Mouse (Mus musculus): Measurements from ENCODE around the gene Olfr31. TPM values are rescaled to one million over a fixed set of nuclear protein-coding genes. Genes with fewer than 3 reads are reported as not detected.

The Olfr31 gene
- total and polyA plus RNA-seq, 3 experiments, result 0.09 TPM; not detected in 2

GRCm38 (mm10) chr14:14309416-14309815 lies 13.2 kb upstream of the Olfr31 start:
- Histone ChIP-seq H3K9ac (ENCODE audit: insufficient read depth, low read depth) (no peak overlapping the region), H3K36me3 (replicated peaks in 1 of 2; ENCODE audit: control insufficient read depth in 1 of 2, insufficient read depth in 1 of 2, low read length in 1 of 2) (no peaks in the 10 kb centered on the region), H3K4me2 (ENCODE audit: insufficient read depth, low read depth, poor library complexity, severe bottlenecking) (no peak overlapping the region), H3K9me3 (replicated peaks; ENCODE audit: low read length) (no peaks in the 10 kb centered on the region), H3K4me3 (replicated peaks in 1 of 3; ENCODE audit: low read depth in 2 of 3, low read length in 2 of 3, poor library complexity in 1 of 3) (no peak overlapping the region), H3K27ac (ENCODE audit: insufficient read depth, low read depth) (no peak overlapping the region), H3K4me1 (ENCODE audit: control insufficient read depth in 1 of 2, insufficient read depth in 2 of 2) (no peaks in the 10 kb centered on the region), H3K27me3 (replicated peaks) (no peaks in the 10 kb centered on the region), H3K79me2 (replicated peaks; ENCODE audit: control insufficient read depth, extremely low read depth, insufficient read depth, poor library complexity, severe bottlenecking) (no peaks in the 10 kb centered on the region)
- TF ChIP-seq PAX5 (IDR thresholded peaks at IDR 0.05; ENCODE audit: low read length) (no peak), POLR2AphosphoS2 (IDR thresholded peaks at IDR 0.05; ENCODE audit: low read depth, low read length) (no peak), CHD1 (IDR thresholded peaks at IDR 0.05; ENCODE audit: low read depth, low read length) (no peak)
- in situ Hi-C loops (cut with MboI; ENCODE audit: low pct_ligation_motif_present, low pct_unique_long_range_greater_than_20kb, low sequenced_read_pairs) (no loop called here), dilution Hi-C loops (cut with MboI; ENCODE audit: extremely low pct_ligation_motif_present, extremely low pct_unique_long_range_greater_than_20kb, low sequenced_read_pairs) (no loop called here)
- no peak for DNase-seq (ENCODE audit: extremely low read depth)

GRCm38 (mm10) chr14:14345113-14345871 lies 22.7 kb downstream of the Olfr31 start:
- H3K27ac ChIP-seq (ENCODE audit: insufficient read depth, low read depth), result 0 out of 2 replicates have a peak overlapping the region, but pooled peaks have one; percentile 40
- no peak overlapping the region for H3K4me2 ChIP-seq (ENCODE audit: insufficient read depth, low read depth, poor library complexity, severe bottlenecking)
- peaks cover 0 to 3% of the 10 kb centered on the region in 2 experiments; a peak in 1 of 4 replicates for H3K4me1 ChIP-seq (ENCODE audit: control insufficient read depth in 1 of 2, insufficient read depth in 2 of 2)
- no peak overlapping the region for H3K9ac ChIP-seq (ENCODE audit: insufficient read depth, low read depth)
- no peaks in the 10 kb centered on the region for H3K79me2 ChIP-seq (replicated peaks; ENCODE audit: control insufficient read depth, extremely low read depth, insufficient read depth, poor library complexity, severe bottlenecking)
- DNase-seq (ENCODE audit: extremely low read depth), result peak; percentile 94
- dilution Hi-C loops (cut with MboI; ENCODE audit: extremely low pct_ligation_motif_present, extremely low pct_unique_long_range_greater_than_20kb, low sequenced_read_pairs) (no loop called here), in situ Hi-C loops (cut with MboI; ENCODE audit: low pct_ligation_motif_present, low pct_unique_long_range_greater_than_20kb, low sequenced_read_pairs) (no loop called here)
- H3K9me3 ChIP-seq (replicated peaks; ENCODE audit: low read length), result peaks cover 41% of the 10 kb centered on the region
- peaks cover 0 to 8% of the 10 kb centered on the region in 2 experiments for H3K36me3 ChIP-seq (replicated peaks in 1 of 2; ENCODE audit: control insufficient read depth in 1 of 2, insufficient read depth in 1 of 2, low read length in 1 of 2)
- H3K27me3 ChIP-seq (replicated peaks), result no peaks in the 10 kb centered on the region
- peak overlapping the region in 2 of 3 experiments; percentile 60 to 67 for H3K4me3 ChIP-seq (replicated peaks in 1 of 3; ENCODE audit: low read depth in 2 of 3, low read length in 2 of 3, poor library complexity in 1 of 3)
- TF ChIP-seq ZMIZ1 (IDR thresholded peaks at IDR 0.05; ENCODE audit: low read depth, low read length), result no peak
- no peak for TF ChIP-seq TBP (conservative IDR thresholded peaks at IDR 0.05; ENCODE audit: low read depth, low read length)
- TF ChIP-seq ZC3H11A (IDR thresholded peaks at IDR 0.05; ENCODE audit: low read depth, low read length), result no peak
- no peak for TF ChIP-seq IRF4 (IDR thresholded peaks at IDR 0.05; ENCODE audit: low read depth, low read length)
- no peak for TF ChIP-seq JUN (IDR thresholded peaks at IDR 0.05; ENCODE audit: insufficient read depth, low read depth, low read length)
- TF ChIP-seq EP300 (IDR thresholded peaks at IDR 0.05; ENCODE audit: low read length), result no peak
- TF ChIP-seq JUND (conservative IDR thresholded peaks at IDR 0.05; ENCODE audit: low read depth, low read length), result no peak
- TF ChIP-seq USF1 (IDR thresholded peaks at IDR 0.05; ENCODE audit: low read depth, low read length), result peak; percentile 88
- TF ChIP-seq SIN3A (IDR thresholded peaks at IDR 0.05; ENCODE audit: low read length), result no peak
- peak; percentile 63 for TF ChIP-seq BHLHE40 (IDR thresholded peaks at IDR 0.05; ENCODE audit: low read depth, low read length)
- TF ChIP-seq MEF2A (IDR thresholded peaks at IDR 0.05; ENCODE audit: borderline replicate concordance, low read depth, low read length), result no peak
- TF ChIP-seq E2F4 (IDR thresholded peaks at IDR 0.05; ENCODE audit: insufficient replicate concordance, low read depth, low read length), result no peak
- no peak for TF ChIP-seq CHD1 (IDR thresholded peaks at IDR 0.05; ENCODE audit: low read depth, low read length)
- TF ChIP-seq ZKSCAN1 (IDR thresholded peaks at IDR 0.05; ENCODE audit: borderline replicate concordance, low read depth, low read length), result no peak
- no peak for TF ChIP-seq NELFE (IDR thresholded peaks at IDR 0.05; ENCODE audit: low read depth, low read length)
- no peak for TF ChIP-seq POLR2A (IDR thresholded peaks at IDR 0.05; ENCODE audit: low read depth, low read length)
- no peak for TF ChIP-seq MAFK (IDR thresholded peaks at IDR 0.05; ENCODE audit: insufficient replicate concordance, low read length)
- TF ChIP-seq PAX5 (IDR thresholded peaks at IDR 0.05; ENCODE audit: low read length), result no peak
- TF ChIP-seq CTCF (conservative IDR thresholded peaks at IDR 0.05 in 1 of 2, IDR thresholded peaks at IDR 0.05 in 1 of 2; ENCODE audit: low read depth in 2 of 2, low read length in 2 of 2), result peak in 1 of 2 experiments; percentile 42; a peak in 2 of 4 replicates
- no peak for TF ChIP-seq MXI1 (IDR thresholded peaks at IDR 0.05; ENCODE audit: low read depth, low read length)
- TF ChIP-seq TCF12 (IDR thresholded peaks at IDR 0.05; ENCODE audit: low read depth, low read length), result 0 out of 2 replicates have a peak, but pooled peaks have one; percentile 7
- peak; percentile 85 for TF ChIP-seq USF2 (conservative IDR thresholded peaks at IDR 0.05; ENCODE audit: low read depth, low read length)
- no peak for TF ChIP-seq UBTF (IDR thresholded peaks at IDR 0.05; ENCODE audit: low read depth, low read length)
- no peak for TF ChIP-seq GABPA (IDR thresholded peaks at IDR 0.05; ENCODE audit: insufficient replicate concordance, low read depth, low read length)
- TF ChIP-seq RAD21 (IDR thresholded peaks at IDR 0.05; ENCODE audit: low read depth, low read length), result no peak
- peak; percentile 57 for TF ChIP-seq NRF1 (IDR thresholded peaks at IDR 0.05; ENCODE audit: low read depth, low read length)
- TF ChIP-seq MAZ (IDR thresholded peaks at IDR 0.05; ENCODE audit: low read depth, low read length), result no peak
- TF ChIP-seq SMC3 (IDR thresholded peaks at IDR 0.05; ENCODE audit: low read depth, low read length), result no peak
- TF ChIP-seq MAX (IDR thresholded peaks at IDR 0.05; ENCODE audit: low read length), result peak; percentile 76; the same call in 1 of the 2 replicates
- peak; percentile 41; the same call in 1 of the 2 replicates for TF ChIP-seq HCFC1 (IDR thresholded peaks at IDR 0.05; ENCODE audit: low read depth, low read length)
- 0 out of 2 replicates have a peak, but pooled peaks have one; percentile 5 for TF ChIP-seq CHD2 (IDR thresholded peaks at IDR 0.05; ENCODE audit: low read length)
